Mouse (Mus musculus) adrenal gland, postnatal 25 days (tissue): Measurements from ENCODE around the gene Sfxn5. TPM values are rescaled to one million over a fixed set of nuclear protein-coding genes. Genes with fewer than 3 reads are reported as not detected.
A peak's percentile ranks its signal among the peaks of the same experiment; 100 is the strongest.

ENCODE experiments used
- DNase-seq: peaks from one replicate; pipeline ENCODE4 v3.0.0; 2021; ENCODE audit warnings: mixed read lengths
- total RNA-seq: library from RNA; stranded (reverse); gene quantifications from 2 replicates; pipeline ENCODE4 v1.2.3, GENCODE M21; 2021

The Sfxn5 gene
- total RNA-seq, 1 experiment from 2014 or later, result 23.0 TPM

DNA sequence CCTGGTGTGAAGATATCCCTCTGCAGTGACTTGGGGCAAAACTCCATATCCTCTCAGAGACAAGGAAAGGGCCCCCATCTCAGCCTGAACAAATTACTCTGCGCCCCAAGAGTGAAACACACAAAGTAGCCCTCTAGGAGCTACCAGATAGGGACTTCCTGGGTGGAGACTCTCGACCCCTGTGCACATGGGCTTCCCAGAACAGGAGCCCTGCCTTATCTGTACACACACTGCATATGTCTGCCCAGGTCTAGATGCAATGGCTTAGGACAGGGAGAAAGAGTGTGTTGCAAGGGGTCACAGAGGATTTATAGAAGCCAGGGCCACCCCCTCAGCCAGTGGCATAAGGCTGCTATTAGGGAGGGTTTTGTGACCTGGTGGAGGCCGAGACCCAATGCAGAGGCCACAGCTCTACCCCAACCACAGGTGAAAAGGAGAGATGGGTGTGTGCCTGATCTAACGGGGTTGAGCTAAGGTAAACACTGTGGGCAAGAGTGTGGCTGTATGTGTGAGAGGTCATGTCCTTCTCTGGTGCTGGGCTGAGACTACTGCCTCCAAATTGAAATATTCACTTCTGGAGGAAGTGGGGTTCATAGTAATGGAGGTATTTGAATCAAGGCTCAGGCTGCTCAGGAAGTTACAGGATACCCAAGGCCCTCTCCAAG lies 44.9 kb downstream of the Sfxn5 start:
- no peak for DNase-seq

DNA sequence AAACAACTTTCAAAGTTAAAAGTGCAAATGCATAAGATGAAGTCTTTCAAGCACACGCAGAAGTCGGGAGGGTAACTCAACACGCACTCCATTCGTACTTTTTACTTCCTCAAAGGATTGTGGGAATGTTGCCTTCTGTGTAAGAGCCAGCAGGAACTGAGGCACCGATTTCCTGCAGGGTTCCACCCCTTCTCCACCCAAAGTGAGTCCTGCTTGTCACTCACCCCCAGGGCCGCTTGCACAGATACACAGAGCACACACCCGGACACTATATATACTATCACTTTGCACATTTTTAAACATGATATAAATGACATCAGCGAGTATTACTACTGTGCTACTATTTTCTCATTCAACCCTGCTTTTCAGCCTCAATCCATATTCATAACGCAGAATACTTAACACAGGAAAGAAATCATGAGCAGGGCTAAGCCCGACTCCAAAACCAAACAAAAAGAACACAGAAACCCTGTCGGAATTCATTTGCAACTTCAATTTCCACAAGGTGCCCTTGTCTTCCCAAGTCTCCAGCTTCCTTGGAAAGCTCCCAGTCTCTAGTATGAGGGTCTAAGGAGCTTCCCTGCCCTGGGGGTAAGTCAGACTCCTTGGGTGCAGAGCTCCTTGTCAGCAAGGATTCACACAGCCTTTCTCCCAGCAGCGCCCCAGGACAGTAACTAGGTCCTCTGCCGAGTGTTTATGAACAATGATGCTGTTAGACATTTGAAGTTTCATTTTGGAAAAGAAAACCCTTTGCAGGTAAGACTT lies 46.8 kb downstream of the Sfxn5 start:
- DNase-seq, result no peak

GRCm38 (mm10) chr6:85280871-85281270 lies 52.4 kb downstream of the Sfxn5 start:
- DNase-seq, result no peak

DNA sequence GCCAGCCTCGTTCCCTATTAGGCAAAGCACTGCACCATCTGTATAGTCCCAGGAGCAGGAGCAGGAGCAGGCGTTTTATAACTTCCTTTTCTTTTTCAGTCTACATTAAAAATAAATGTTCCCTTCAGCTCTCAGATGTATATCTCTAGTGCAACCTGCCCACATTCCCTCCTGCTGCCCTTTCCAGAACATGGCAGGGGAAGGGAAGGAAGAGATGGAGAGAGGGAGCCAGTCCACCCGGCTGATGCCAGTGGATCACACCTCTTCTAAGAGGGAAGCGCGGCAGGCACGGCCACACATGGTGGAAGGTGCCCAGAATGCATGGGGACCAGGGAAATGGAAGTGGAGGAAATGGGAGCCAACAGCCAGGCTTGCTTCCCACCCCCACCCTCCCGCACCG lies 56.7 kb downstream of the Sfxn5 start:
- no peak for DNase-seq

- DNase-seq, result peak; percentile 52
Observed at GRCm38 (mm10) chr6:85272436-85272835, 60.8 kb downstream of the Sfxn5 start.

DNA sequence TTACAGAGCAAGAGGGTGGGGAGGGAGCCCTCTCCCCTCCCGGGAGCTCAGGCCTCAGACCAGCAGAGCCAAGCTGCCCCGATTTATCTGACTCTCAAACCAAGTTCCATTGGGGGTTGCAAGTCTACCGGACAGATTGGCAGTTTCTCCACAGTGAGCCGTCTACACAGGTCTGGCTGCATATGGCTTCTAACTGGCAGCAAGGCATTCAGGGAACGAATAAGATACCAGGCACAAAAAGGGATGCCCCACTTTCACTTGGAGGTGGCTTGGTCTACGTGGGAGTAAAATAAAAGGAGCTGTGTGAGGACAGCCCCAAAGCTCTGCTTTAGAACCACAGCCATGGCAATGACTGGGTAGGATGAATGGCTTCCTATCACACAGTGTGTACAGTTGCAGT lies 67.2 kb downstream of the Sfxn5 start:
- no peak for DNase-seq

GRCm38 (mm10) chr6:85264982-85265518 lies 68.2 kb downstream of the Sfxn5 start:
- DNase-seq, result no peak

GRCm38 (mm10) chr6:85262865-85263515 lies 70.2 kb downstream of the Sfxn5 start:
- peak; percentile 36 for DNase-seq

- DNase-seq, result no peak
Observed at GRCm38 (mm10) chr6:85259094-85259630, 74.1 kb downstream of the Sfxn5 start.

GRCm38 (mm10) chr6:85255578-85255977 lies 77.6 kb downstream of the Sfxn5 start:
- DNase-seq, result no peak

DNA sequence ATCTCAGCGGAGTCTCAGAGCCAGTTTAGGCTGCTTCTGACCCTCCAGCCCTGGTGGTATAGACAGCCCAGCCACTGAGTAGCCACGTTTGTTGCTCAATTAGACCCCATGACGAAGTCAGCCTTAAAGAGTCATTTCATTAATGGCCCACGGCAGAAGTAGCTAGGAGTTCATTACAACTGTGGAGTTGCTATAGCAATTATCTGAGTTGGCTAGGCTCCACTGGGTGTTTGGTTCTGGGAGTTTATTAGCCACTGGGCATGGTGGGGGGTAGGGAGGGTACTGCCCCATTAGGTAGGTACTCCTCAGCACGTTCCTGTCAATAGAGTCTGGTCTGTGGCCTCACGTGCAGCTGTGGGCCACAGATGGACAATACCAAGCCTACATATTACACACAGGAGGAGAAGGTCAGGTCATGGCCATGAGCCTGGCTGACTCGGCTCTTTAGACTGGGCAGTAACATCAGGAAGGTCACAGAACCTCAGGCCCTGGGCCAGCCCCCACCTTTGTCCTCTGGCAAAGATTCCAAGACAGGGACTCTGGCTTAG lies 79.2 kb downstream of the Sfxn5 start:
- DNase-seq, result peak; percentile 62

DNA sequence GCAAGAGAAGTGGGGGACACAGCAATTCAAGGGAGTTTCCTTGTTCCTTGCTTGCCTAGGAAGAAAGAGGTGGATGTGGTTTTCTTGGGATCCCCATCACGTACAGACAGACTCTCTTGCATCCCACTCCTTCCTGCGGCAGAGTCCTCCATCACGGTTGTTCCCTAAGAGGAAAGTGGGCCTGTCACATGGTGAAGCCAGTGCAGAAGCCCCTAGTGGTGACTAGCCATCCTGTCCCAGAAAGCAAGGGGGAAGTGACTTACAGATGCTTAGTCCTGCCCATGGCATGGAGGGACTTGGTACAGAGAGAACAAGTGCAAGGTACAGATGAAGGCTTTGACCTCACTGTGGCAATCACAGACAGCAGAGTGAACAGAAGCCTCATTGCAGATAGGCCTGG lies 79.9 kb downstream of the Sfxn5 start:
- no peak for DNase-seq

DNA sequence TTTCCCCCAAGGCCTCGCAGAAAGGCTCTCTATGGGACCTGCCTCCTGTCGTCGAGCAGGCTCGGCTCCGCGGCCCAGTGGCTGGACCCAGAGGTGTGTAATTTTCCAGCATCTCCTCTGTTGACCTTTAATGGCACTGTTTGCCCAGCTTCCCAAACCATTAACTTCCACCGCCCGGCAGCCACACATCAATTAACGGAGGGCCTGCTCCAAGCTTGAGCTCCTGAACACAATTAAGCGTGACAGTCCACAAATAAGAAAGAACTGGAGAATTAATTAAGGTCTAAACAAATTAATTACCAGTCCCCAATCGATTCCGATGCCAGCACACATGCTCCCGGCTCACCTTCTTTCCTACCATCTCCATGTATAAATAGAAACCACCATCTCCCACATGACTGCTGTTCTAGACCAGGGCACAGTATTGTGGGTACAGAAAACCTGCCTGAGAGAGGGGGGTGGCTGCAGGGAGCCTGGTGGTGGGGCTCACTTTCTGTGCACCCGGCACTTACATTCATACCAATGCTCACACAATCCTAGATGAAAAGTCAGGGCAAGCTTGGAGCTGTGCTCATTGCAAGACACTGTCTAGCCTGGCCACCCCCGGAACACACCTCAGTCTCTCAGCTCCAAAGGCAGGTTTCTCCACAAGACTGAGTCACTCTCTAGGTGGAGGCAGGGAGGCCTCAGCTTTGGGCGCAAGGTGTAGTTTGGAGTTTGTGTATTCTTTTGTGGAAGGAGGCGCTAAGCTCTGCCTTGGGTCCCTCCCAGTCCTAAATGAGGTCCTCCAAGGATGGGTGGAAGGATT lies 80.8 kb downstream of the Sfxn5 start:
- DNase-seq, result no peak

DNA sequence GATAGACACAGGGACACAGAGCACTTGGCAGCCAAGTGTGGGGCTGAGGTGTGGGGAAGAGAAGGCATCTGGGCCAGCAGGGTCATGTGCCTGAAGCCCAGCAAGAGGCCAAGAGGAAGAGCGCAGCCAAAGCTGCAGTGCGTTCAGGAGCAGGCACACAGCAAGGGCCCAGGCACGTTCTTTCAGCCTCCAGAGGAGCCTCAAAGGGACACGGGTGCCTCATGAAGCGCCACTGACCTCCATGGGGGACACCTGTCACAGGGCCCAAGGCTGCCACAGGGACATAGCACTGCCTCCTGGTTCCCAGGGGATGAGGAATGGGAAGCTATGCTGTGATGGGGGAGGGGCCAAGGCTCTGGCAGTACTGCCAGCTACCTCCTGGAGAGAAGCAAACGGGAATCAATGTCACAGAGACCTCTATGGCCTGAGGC lies 82.4 kb downstream of the Sfxn5 start:
- peak; percentile 46 for DNase-seq

- no peak for DNase-seq
Observed at GRCm38 (mm10) chr6:85249821-85250220, 83.4 kb downstream of the Sfxn5 start.

GRCm38 (mm10) chr6:85239044-85239489 lies 94.2 kb downstream of the Sfxn5 start:
- peak; percentile 81 for DNase-seq

DNA sequence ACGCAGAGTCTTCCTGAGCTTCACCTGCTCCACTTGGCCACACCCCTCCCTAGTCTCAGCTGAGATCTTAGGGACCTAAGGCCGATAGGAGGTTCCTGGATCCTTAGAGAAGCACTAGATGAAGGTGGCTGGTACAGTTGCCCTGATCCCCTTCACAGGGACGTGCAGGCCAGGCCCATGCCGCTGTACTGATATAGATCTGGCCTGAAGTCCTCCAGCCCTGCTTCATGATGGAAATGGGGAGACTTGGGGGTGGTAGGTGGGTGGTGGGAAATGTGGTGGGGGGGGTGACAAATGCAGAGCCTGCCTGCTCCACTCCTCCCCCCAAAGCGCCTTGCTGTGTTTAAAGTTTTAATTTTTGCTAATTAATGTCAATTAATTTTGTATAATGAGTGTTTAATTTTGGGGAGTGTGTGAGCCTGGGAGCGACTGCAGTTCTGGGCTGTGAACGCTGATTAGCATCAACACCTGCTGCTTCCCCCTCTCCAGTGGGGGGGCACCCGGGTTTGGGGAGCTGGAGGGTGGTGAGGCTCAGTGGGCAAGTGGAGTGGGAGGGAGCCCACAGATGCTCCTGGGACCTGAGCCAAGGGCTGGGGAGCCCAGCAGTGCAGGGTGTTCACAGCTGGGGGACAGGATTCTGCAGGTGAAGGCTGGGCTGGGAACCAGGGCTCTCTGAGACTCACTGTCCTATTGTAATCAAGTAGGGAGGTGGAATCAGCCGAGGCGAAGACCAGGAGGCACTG lies 95.5 kb downstream of the Sfxn5 start:
- DNase-seq, result no peak

- DNase-seq, result peak; percentile 42
Observed at GRCm38 (mm10) chr6:85237001-85237400, 96.2 kb downstream of the Sfxn5 start.

GRCm38 (mm10) chr6:85234796-85235195 lies 98.4 kb downstream of the Sfxn5 start:
- no peak for DNase-seq

DNA sequence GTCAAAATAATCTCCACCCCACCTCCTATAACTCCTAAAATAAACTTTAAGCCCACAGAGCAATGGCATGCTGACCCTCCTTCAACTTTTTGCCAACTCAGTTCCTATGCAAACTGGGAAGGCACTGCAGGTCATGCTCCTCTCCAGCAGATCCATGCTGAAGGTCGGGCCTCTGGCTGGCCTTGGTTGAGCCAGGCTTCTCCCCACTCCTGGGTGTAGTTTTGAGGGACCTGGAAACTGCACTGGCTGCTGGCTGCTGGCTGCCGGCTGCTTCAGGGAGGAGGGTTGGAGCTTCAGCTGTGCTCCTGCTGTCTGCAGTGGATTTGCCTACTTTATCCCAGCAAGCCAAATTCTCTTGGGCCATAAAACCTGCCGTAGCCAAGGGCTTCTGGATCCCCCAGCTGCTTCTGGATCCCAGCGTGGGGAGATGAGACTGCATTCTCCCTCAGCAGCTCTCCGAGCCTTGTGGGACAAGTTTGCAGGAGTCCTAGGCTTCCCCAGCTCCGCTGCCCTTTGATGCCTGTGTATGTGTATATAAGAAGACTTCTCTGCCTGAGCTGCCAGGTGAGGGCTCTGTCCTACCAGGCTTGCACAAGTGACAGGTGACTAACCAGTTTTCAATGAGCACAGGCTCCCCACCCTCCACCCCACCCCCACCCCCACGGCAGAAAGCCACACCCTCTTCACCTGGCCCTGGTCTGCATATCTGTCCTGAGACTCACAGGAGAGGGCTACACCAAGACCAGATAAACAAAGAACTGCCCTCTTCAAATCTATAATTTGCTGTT lies 100.2 kb downstream of the Sfxn5 start:
- peak; percentile 45 for DNase-seq
